Mouse (Mus musculus) hindbrain, embryonic 13.5 days (tissue): ENCODE measurements around the gene Cd52. TPM values are rescaled to one million over a fixed set of nuclear protein-coding genes. Genes with fewer than 3 reads are reported as not detected.

Source experiments
- ATAC-seq: fragments of 200-750 bp; cut with Nextera tagmentation; 2 replicates; pipeline ENCODE4 v1.8.0; 2017; ENCODE audit warnings: moderate TSS enrichment; ENCODE audit not compliant: low FRiP score
- H3K27ac ChIP-seq: fragments of 300-500 bp; sonication (generic); 2 replicates; pipeline ENCODE4 v1.5.1; 2015; ENCODE audit warnings: inconsistent platforms, mild to moderate bottlenecking, moderate library complexity
- H3K27me3 ChIP-seq: fragments of 300-500 bp; sonication (generic); 2 replicates; pipeline ENCODE4 v1.6.1; 2015; ENCODE audit warnings: mild to moderate bottlenecking, inconsistent platforms
- H3K36me3 ChIP-seq: fragments of 300-500 bp; sonication (generic); 2 replicates; pipeline ENCODE4 v1.6.1; 2015; ENCODE audit warnings: mild to moderate bottlenecking, inconsistent platforms
- H3K4me1 ChIP-seq: fragments of 300-500 bp; sonication (generic); replicated peaks from 2 replicates; pipeline ENCODE4 v1.6.1; 2015; ENCODE audit warnings: inconsistent platforms
- H3K4me2 ChIP-seq: fragments of 300-500 bp; sonication (generic); 2 replicates; pipeline ENCODE4 v1.6.1; 2015; ENCODE audit warnings: inconsistent platforms, mild to moderate bottlenecking, moderate library complexity
- H3K4me3 ChIP-seq: fragments of 300-500 bp; sonication (generic); 2 replicates; pipeline ENCODE4 v1.5.1; 2015; ENCODE audit warnings: mild to moderate bottlenecking, inconsistent platforms
- H3K9ac ChIP-seq: fragments of 300-500 bp; sonication (generic); 2 replicates; pipeline ENCODE4 v1.6.1; 2015; ENCODE audit warnings: mild to moderate bottlenecking, inconsistent platforms
- H3K9me3 ChIP-seq: fragments of 300-500 bp; sonication (generic); 2 replicates; pipeline ENCODE4 v1.6.1; 2016; ENCODE audit warnings: inconsistent platforms
- WGBS: fragments of 180-500 bp; shearing (Covaris S2); methylation state at CpG from one replicate; pipeline ENCODE4 v1.1.7; 2015; 5-methylcytosine and 5-hydroxymethylcytosine counted together
- polyA plus RNA-seq: library from polyadenylated mRNA; unstranded; fragments of >200 nt; fragmentation: Nextera tagmentation; extraction: Ambion mirVana; gene quantifications from 2 replicates; pipeline ENCODE4 v1.2.1, GENCODE M21; 2015

Gene Cd52
- polyA plus RNA-seq, 1 experiment from 2014 or later: 3.9 TPM

GRCm38 (mm10) chr4:134101979-134102741 is 7.3 kb upstream of the Cd52 start, which contains the start of gene Ubxn11:
Ubxn11 (plus strand) TSS chr4:134102570.
- H3K4me3 ChIP-seq: peak within 1 kb of the TSS; percentile 69
- peak within 1 kb of the TSS; percentile 75 for H3K9ac ChIP-seq
- no peaks in the 10 kb centered on the region for H3K9me3 ChIP-seq
- no peaks in the 10 kb centered on the region for H3K27me3 ChIP-seq
- H3K27ac ChIP-seq: 0 out of 2 replicates have a peak within 1 kb of the TSS, but pooled peaks have one; percentile 30
- peak; percentile 97 for ATAC-seq
- H3K4me1 ChIP-seq: peaks cover 14% of the 10 kb centered on the region; the same call in 1 of the 2 replicates
- no peaks in the 10 kb centered on the region for H3K36me3 ChIP-seq
- WGBS: 18% methylated on average over 34 of the region's 34 CpGs
- H3K4me2 ChIP-seq: peak within 1 kb of the TSS; percentile 68

DNA sequence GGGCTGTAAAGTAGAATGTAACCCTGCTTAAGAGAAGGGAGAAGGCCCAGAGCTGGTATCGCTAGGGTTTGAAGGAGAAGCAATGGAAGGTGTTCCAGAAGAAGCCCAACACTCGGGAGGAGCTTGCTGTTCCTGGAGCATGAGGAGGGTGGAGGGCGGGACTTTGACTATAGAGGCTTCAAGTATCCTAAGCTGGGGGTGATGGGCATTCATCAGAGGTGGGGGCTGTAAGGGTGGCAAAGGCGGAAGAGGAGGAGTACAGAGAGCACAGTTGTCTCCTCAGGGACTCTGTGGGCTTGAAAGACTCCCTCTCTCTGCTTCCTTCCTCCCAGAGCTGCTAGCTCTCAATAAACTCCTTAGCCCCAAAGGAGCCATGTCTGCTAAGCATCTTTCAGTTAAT is 5.4 kb upstream of the Cd52 start:
- no peak overlapping the region for H3K9ac ChIP-seq
- H3K27me3 ChIP-seq: no peaks in the 10 kb centered on the region
- H3K4me2 ChIP-seq: no peak overlapping the region
- 85% methylated on average over 4 of the region's 4 CpGs for WGBS
- no peak for ATAC-seq
- no peaks in the 10 kb centered on the region for H3K9me3 ChIP-seq
- H3K4me3 ChIP-seq: no peak overlapping the region
- no peaks in the 10 kb centered on the region for H3K36me3 ChIP-seq
- no peak overlapping the region for H3K27ac ChIP-seq
- H3K4me1 ChIP-seq: peaks cover 8% of the 10 kb centered on the region; the same call in 1 of the 2 replicates

DNA sequence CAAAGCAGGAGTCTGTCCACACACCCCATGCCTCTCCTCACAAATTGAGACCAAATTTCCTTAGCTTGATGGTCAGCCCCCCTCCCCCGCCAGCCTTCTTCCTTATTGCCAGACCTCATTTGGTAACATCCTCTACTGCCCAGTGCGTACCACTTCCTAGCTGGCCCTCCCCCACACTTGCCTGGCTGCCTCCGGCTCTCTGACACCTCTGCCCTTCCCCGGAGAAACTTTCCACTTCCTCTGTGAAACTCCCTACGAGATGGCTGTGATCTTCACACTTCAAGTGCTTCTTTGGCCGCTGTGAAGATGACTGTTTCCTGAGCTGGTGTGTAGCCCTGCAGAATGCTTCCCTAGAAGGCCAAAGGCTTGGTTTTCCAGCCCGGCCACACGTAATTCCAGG is 3.7 kb upstream of the Cd52 start:
- no peak overlapping the region for H3K9ac ChIP-seq
- H3K4me2 ChIP-seq: no peak overlapping the region
- ATAC-seq: no peak
- no peaks in the 10 kb centered on the region for H3K27me3 ChIP-seq
- no peaks in the 10 kb centered on the region for H3K9me3 ChIP-seq
- H3K27ac ChIP-seq: no peak overlapping the region
- H3K36me3 ChIP-seq: no peaks in the 10 kb centered on the region
- 83% methylated on average over 8 of the region's 8 CpGs for WGBS
- no peak overlapping the region for H3K4me3 ChIP-seq
- peaks cover 8% of the 10 kb centered on the region; the same call in 1 of the 2 replicates for H3K4me1 ChIP-seq

DNA sequence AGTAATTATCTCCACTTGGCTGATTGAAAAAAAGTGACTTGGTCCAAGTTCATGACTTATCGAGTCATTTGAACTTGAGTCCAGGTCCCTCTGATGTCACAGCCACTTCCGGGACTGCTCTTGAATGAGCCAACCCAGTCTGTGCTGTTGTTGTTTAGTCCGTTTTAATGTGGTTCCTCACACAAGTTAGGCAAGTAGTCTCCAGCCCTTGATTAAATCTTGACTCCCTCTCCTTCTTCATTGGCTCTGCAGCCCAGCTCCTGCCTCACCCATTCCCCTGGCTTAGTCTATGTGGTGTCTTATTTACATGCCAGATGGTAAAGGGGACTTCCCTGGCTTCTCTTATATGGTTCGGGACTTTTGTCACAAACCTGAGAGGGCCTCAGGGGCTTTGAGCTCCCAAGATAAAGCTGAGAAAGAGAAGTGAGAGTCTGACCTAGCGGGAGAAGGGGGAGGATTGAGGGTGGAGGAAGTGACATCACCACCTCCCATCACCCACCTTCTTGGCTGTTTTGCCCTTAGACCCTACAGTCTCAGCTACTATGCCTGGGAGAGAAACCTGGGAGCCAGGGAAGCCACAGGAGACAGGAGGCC is 2.2 kb upstream of the Cd52 start:
- Histone ChIP-seq H3K9me3 (no peaks in the 10 kb centered on the region), H3K4me3 (no peak overlapping the region), H3K4me2 (no peak overlapping the region), H3K27me3 (no peaks in the 10 kb centered on the region), H3K27ac (no peak overlapping the region), H3K36me3 (no peaks in the 10 kb centered on the region), H3K9ac (no peak overlapping the region), H3K4me1 (no peaks in the 10 kb centered on the region)
- 83% methylated on average over 5 of the region's 5 CpGs for WGBS
- ATAC-seq: no peak

GRCm38 (mm10) chr4:134096120-134096519 is 1.2 kb upstream of the Cd52 start:
- no peaks in the 10 kb centered on the region for H3K4me1 ChIP-seq
- ATAC-seq: no peak
- H3K4me3 ChIP-seq: no peak overlapping the region
- H3K9ac ChIP-seq: no peak overlapping the region
- 87% methylated on average over 3 of the region's 3 CpGs for WGBS
- no peaks in the 10 kb centered on the region for H3K9me3 ChIP-seq
- no peaks in the 10 kb centered on the region for H3K27me3 ChIP-seq
- H3K4me2 ChIP-seq: no peak overlapping the region
- no peaks in the 10 kb centered on the region for H3K36me3 ChIP-seq
- H3K27ac ChIP-seq: no peak overlapping the region

DNA sequence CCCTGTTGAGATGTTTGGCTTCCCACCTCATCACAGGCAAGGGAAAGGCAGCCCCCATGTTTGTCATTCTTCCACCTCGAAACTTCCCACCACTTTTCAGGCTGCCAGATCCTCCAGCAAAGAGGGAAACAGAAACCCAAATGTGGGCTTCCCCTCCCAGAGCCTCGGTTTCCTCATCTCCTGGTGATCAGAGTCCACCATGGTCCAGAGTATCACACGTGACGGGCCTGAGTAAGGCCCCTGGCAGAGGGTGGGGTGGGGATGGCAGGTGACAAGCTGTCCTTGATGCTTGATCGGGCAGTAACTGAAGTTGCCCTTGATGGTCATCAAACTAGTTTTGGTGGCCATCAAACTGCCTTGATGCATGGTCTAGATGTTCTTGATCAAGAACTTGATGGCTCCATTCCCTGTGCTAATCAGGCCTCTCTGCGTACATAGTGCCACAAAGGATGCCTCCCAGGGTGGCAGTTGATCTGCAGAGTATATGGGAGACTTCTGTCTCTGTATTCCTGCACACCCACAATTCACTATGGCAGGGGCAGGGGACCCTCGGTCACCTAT is 798 bp downstream of the Cd52 start:
- Histone ChIP-seq H3K27ac (no peak overlapping the region), H3K4me3 (no peak overlapping the region), H3K27me3 (no peaks in the 10 kb centered on the region), H3K36me3 (no peaks in the 10 kb centered on the region), H3K9ac (no peak overlapping the region), H3K4me2 (no peak overlapping the region), H3K9me3 (no peaks in the 10 kb centered on the region), H3K4me1 (no peaks in the 10 kb centered on the region)
- ATAC-seq: no peak
- 88% methylated on average over 7 of the region's 7 CpGs for WGBS

DNA sequence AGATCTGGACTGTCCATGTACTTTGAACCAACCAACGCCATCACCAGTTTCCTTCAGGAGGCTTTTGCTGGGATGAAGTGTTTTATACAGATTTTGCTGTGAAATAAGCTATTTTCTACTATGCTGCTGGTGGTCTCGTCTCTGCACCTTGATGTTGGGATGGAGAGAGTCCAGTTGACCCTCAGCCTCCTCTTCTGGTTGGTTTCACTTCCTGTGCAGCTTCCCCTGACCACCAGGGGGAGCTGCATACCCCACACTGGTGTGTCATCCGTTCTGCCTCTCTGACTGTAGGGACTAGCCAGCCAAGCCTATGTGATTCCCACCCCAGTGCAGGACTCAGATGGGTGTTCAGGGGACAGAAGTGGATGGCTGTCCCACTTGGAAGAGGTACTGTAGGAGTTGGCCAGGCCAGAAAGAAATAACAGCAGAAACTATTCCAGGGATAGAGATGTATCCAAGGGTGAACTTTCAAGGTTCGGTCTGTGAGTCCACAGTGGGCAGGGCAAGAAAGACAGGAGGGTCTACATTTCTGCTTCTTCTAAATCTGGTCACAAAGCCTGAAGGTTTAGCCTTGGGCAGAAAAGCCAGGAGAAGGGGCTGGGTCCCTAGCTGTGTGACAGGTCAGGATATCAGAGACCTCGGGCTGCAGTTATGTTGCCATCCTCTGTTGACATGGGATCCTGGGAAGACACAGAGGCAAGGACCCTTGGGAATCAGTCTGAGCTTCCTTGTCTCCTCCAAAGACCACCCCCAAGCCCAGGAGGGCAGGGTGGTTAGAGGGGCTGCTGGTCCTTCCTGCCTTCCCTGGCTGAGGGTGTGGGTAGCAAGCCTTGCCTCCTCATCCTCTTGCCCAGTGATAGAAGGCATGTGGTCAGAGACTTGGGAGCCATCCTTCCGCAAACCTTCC is 2.2 kb downstream of the Cd52 start:
- H3K4me3 ChIP-seq: no peak overlapping the region
- H3K4me2 ChIP-seq: no peak overlapping the region
- H3K9me3 ChIP-seq: no peaks in the 10 kb centered on the region
- 74% methylated on average over 6 of the region's 6 CpGs for WGBS
- H3K36me3 ChIP-seq: no peaks in the 10 kb centered on the region
- ATAC-seq: no peak
- H3K27me3 ChIP-seq: no peaks in the 10 kb centered on the region
- no peak overlapping the region for H3K9ac ChIP-seq
- no peaks in the 10 kb centered on the region for H3K4me1 ChIP-seq
- H3K27ac ChIP-seq: no peak overlapping the region

GRCm38 (mm10) chr4:134091225-134091529 is 3.7 kb downstream of the Cd52 start:
- Histone ChIP-seq H3K27ac (no peak overlapping the region), H3K27me3 (no peaks in the 10 kb centered on the region), H3K9me3 (no peaks in the 10 kb centered on the region), H3K4me1 (no peaks in the 10 kb centered on the region), H3K36me3 (no peaks in the 10 kb centered on the region), H3K4me3 (no peak overlapping the region), H3K4me2 (no peak overlapping the region), H3K9ac (no peak overlapping the region)
- 83% methylated on average over 6 of the region's 6 CpGs for WGBS
- ATAC-seq: no peak

DNA sequence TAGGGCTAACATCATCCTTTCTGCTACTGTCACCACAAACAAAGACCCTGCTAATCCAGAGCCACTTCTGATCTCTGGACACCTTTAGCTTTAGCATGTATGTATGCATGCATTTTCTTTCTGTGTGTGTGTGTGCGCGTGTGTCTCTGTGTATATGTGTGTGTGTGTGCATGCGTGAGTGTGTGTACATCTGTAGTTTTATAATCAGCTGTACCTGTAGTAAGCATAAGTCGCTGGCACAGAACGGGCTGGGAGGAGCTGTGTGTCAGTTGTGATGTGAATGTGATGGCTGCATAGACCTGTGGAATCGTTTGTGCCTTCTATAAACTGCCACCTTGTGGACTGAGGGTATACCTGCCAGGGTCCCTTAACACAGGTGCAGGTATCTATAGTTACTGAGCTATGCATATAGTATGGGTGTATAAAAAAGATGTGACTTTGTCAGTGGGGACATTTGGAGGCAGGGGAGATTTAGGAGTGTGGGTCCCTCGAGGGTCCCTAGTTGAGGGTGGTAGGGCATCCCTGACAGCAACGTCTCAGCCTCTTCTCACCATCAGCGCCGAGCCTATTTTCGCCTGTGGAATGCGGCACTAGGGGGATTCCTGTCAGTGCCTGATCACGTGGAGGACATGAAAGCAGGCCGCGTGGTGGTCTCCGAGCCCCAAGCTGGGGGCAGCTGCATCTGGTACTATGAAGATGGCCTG is 4.2 kb downstream of the Cd52 start:
- Histone ChIP-seq H3K36me3 (no peaks in the 10 kb centered on the region), H3K4me3 (no peak overlapping the region), H3K9me3 (no peaks in the 10 kb centered on the region), H3K27ac (no peak overlapping the region), H3K4me1 (no peaks in the 10 kb centered on the region), H3K4me2 (no peak overlapping the region), H3K27me3 (no peaks in the 10 kb centered on the region), H3K9ac (no peak overlapping the region)
- ATAC-seq: no peak
- WGBS: 87% methylated on average over 16 of the region's 16 CpGs

- no peak overlapping the region for H3K9ac ChIP-seq
- H3K36me3 ChIP-seq: no peaks in the 10 kb centered on the region
- ATAC-seq: no peak
- H3K9me3 ChIP-seq: no peaks in the 10 kb centered on the region
- H3K27me3 ChIP-seq: no peaks in the 10 kb centered on the region
- H3K4me3 ChIP-seq: no peak overlapping the region
- 79% methylated on average over 9 of the region's 9 CpGs for WGBS
- H3K4me2 ChIP-seq: no peak overlapping the region
- H3K27ac ChIP-seq: no peak overlapping the region
- H3K4me1 ChIP-seq: no peaks in the 10 kb centered on the region
Observed at GRCm38 (mm10) chr4:134089029-134089428, 5.9 kb downstream of the Cd52 start.

DNA sequence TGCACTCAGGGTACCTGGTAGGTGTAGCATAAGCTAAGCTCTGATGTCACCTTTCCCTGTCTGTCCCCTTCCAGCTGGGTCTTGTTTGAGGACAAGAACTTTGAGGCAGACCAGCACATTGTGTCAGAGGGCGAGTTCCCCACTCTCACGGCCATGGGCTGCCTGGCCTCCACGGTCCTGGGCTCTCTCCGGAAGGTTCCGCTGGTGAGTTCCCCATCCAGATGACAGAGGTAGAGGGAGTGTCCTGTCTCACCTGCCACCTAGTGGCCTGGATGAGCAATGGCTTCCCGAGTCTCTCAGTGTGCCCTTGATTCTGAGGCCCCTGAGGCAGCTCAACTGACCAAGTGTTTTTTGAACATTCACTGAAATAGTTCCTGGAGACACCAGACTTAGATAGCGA is 7.5 kb downstream of the Cd52 start:
- no peak overlapping the region for H3K9ac ChIP-seq
- peaks cover 3% of the 10 kb centered on the region for H3K4me1 ChIP-seq
- H3K36me3 ChIP-seq: no peaks in the 10 kb centered on the region
- WGBS: 53% methylated on average over 7 of the region's 7 CpGs
- H3K27me3 ChIP-seq: peaks cover 7% of the 10 kb centered on the region
- no peak overlapping the region for H3K4me3 ChIP-seq
- no peak overlapping the region for H3K27ac ChIP-seq
- H3K4me2 ChIP-seq: 0 out of 2 replicates have a peak overlapping the region, but pooled peaks have one; percentile 27
- ATAC-seq: no peak
- H3K9me3 ChIP-seq: no peaks in the 10 kb centered on the region

GRCm38 (mm10) chr4:134084999-134085398 is 9.9 kb downstream of the Cd52 start:
- H3K27me3 ChIP-seq: peaks cover 32% of the 10 kb centered on the region
- H3K4me3 ChIP-seq: no peak overlapping the region
- H3K36me3 ChIP-seq: no peaks in the 10 kb centered on the region
- no peak overlapping the region for H3K27ac ChIP-seq
- peaks cover 13% of the 10 kb centered on the region for H3K4me1 ChIP-seq
- ATAC-seq: no peak
- no peak overlapping the region for H3K9ac ChIP-seq
- H3K9me3 ChIP-seq: no peaks in the 10 kb centered on the region
- no peak overlapping the region for H3K4me2 ChIP-seq
- WGBS: 87% methylated on average over 4 of the region's 4 CpGs
